Mouse (Mus musculus) macrophage (primary cell): Measurements from ENCODE around the gene Itgad. TPM values are rescaled to one million over a fixed set of nuclear protein-coding genes. Genes with fewer than 3 reads are reported as not detected.

Experiments used
- H3K27ac ChIP-seq: fragments of 350-480 bp; formaldehyde crosslinking; 2 replicates; pipeline ENCODE4 v1.9.0; 2021
- H3K36me3 ChIP-seq: fragments of 350-480 bp; formaldehyde crosslinking; 2 replicates; pipeline ENCODE4 v1.9.0; 2021; ENCODE audit errors: inconsistent target
- H3K4me3 ChIP-seq: fragments of 350-480 bp; formaldehyde crosslinking; 2 replicates; pipeline ENCODE4 v1.9.0; 2021; ENCODE audit errors: inconsistent target
- H3K79me2 ChIP-seq: fragments of 350-480 bp; formaldehyde crosslinking; 2 replicates; pipeline ENCODE4 v1.9.0; 2021; ENCODE audit errors: inconsistent target
- WGBS: methylation state at CpG from one replicate; pipeline ENCODE4 v1.1.7; 2026; ENCODE audit warnings: inconsistent platforms; ENCODE audit not compliant: missing documents; 5-methylcytosine and 5-hydroxymethylcytosine counted together
- polyA plus RNA-seq: library from polyadenylated mRNA; stranded (reverse); fragments of 250-400 nt; gene quantifications from 3 replicates; pipeline ENCODE4 v1.2.4, GENCODE M21; 2018; ENCODE audit warnings: inconsistent platforms
- total RNA-seq, 78 experiments: library from RNA; depleted of rRNA; stranded (reverse); fragments of 250-400 nt; gene quantifications; 1 replicate in 9 of 78; 2 replicates in 24 of 78; 3 replicates in 43 of 78; 4 replicates in 2 of 78; pipeline ENCODE4 v1.2.4; 2018; ENCODE audit warnings: inconsistent platforms in 56 of 78

Itgad gene
- 1 to 10 TPM in 2 of 26 experiments, under 1 TPM in 5, not detected in 19; 0.20 to 1.8 (median 0.45) TPM for total RNA-seq (2018; cell fraction: chromatin; rRNA removed)
- under 1 TPM in 22 of 26 experiments, not detected in 4; 0.03 to 0.49 (median 0.12) TPM for total RNA-seq (2018; cell fraction: cytosol; rRNA removed)
- total RNA-seq (2018; cell fraction: nucleus; rRNA removed) = 1 to 10 TPM in 1 of 26 experiments, under 1 TPM in 7, not detected in 18; 0.16 to 1.2 (median 0.46) TPM
- 0.22 to 0.40 TPM (median 0.32 TPM) in 3 replicates for polyA plus RNA-seq

GRCm38 (mm10) chr7:128154076-128154475 lies at the start of gene Itgad:
Itgad (plus strand) TSS chr7:128154376.
- H3K79me2 ChIP-seq = no peaks in the 10 kb centered on the region
- H3K4me3 ChIP-seq = no peak within 1 kb of the TSS
- no peaks in the 10 kb centered on the region for H3K36me3 ChIP-seq
- WGBS = 93% methylated on average over 20 of the region's 21 CpGs
- no peak within 1 kb of the TSS for H3K27ac ChIP-seq

- Histone ChIP-seq H3K27ac (no peak overlapping the region), H3K36me3 (peaks cover 58% of the 10 kb centered on the region), H3K79me2 (no peaks in the 10 kb centered on the region), H3K4me3 (no peak overlapping the region)
- WGBS = 69% methylated on average over 4 of the region's 4 CpGs
Observed at GRCm38 (mm10) chr7:128105246-128105645, 48.9 kb upstream of the Itgad start.

GRCm38 (mm10) chr7:128107462-128107861 lies 46.7 kb upstream of the Itgad start:
- no peak overlapping the region for H3K27ac ChIP-seq
- H3K4me3 ChIP-seq = no peak overlapping the region
- WGBS = 97% methylated on average over 4 of the region's 7 CpGs
- H3K36me3 ChIP-seq = peaks cover 57% of the 10 kb centered on the region
- no peaks in the 10 kb centered on the region for H3K79me2 ChIP-seq

GRCm38 (mm10) chr7:128110314-128110713 lies 43.9 kb upstream of the Itgad start:
- Histone ChIP-seq H3K27ac (no peak overlapping the region), H3K79me2 (no peaks in the 10 kb centered on the region), H3K4me3 (no peak overlapping the region), H3K36me3 (peaks cover 66% of the 10 kb centered on the region)
- 62% methylated on average over 2 of the region's 2 CpGs for WGBS

- H3K27ac ChIP-seq = no peak overlapping the region
- WGBS = 95% methylated on average over 11 of the region's 11 CpGs
- peaks cover 54% of the 10 kb centered on the region for H3K36me3 ChIP-seq
- no peaks in the 10 kb centered on the region for H3K79me2 ChIP-seq
- no peak overlapping the region for H3K4me3 ChIP-seq
Observed at GRCm38 (mm10) chr7:128112131-128112530, 42.0 kb upstream of the Itgad start.

- 88% methylated on average over 11 of the region's 11 CpGs for WGBS
- Histone ChIP-seq H3K79me2 (no peaks in the 10 kb centered on the region), H3K27ac (no peak overlapping the region), H3K4me3 (no peak overlapping the region), H3K36me3 (peaks cover 37% of the 10 kb centered on the region)
Observed at GRCm38 (mm10) chr7:128114371-128115105, 39.6 kb upstream of the Itgad start.

GRCm38 (mm10) chr7:128115211-128115958 lies 38.8 kb upstream of the Itgad start:
- no peaks in the 10 kb centered on the region for H3K79me2 ChIP-seq
- H3K36me3 ChIP-seq = peaks cover 37% of the 10 kb centered on the region
- no peak overlapping the region for H3K27ac ChIP-seq
- 47% methylated on average over 5 of the region's 5 CpGs for WGBS
- H3K4me3 ChIP-seq = no peak overlapping the region

GRCm38 (mm10) chr7:128116396-128116795 lies 37.8 kb upstream of the Itgad start:
- Histone ChIP-seq H3K4me3 (no peak overlapping the region), H3K79me2 (no peaks in the 10 kb centered on the region), H3K36me3 (peaks cover 32% of the 10 kb centered on the region), H3K27ac (no peak overlapping the region)
- 96% methylated on average over 5 of the region's 5 CpGs for WGBS

- H3K36me3 ChIP-seq = peaks cover under 1% of the 10 kb centered on the region; the same call in 1 of the 2 replicates
- no peak overlapping the region for H3K27ac ChIP-seq
- no peaks in the 10 kb centered on the region for H3K79me2 ChIP-seq
- WGBS = 88% methylated on average over 6 of the region's 6 CpGs
- H3K4me3 ChIP-seq = no peak overlapping the region
Observed at GRCm38 (mm10) chr7:128119726-128120490, 34.3 kb upstream of the Itgad start.

GRCm38 (mm10) chr7:128128741-128129720 lies 25.1 kb upstream of the Itgad start, which contains the start of gene Itgax:
Itgax (plus strand) TSS chr7:128129547.
- H3K27ac ChIP-seq = 0 out of 2 replicates have a peak within 1 kb of the TSS, but pooled peaks have one; percentile 1
- H3K36me3 ChIP-seq = no peaks in the 10 kb centered on the region
- WGBS = 39% methylated on average over 8 of the region's 8 CpGs
- no peak within 1 kb of the TSS for H3K4me3 ChIP-seq
- no peaks in the 10 kb centered on the region for H3K79me2 ChIP-seq

- Histone ChIP-seq H3K79me2 (no peaks in the 10 kb centered on the region), H3K36me3 (no peaks in the 10 kb centered on the region), H3K27ac (no peak overlapping the region), H3K4me3 (no peak overlapping the region)
- 60% methylated on average over 5 of the region's 5 CpGs for WGBS
Observed at GRCm38 (mm10) chr7:128132148-128132547, 22.0 kb upstream of the Itgad start.

GRCm38 (mm10) chr7:128133596-128133995 lies 20.6 kb upstream of the Itgad start:
- Histone ChIP-seq H3K79me2 (no peaks in the 10 kb centered on the region), H3K27ac (0 out of 2 replicates have a peak overlapping the region, but pooled peaks have one; percentile 12), H3K36me3 (no peaks in the 10 kb centered on the region), H3K4me3 (no peak overlapping the region)
- 6% methylated on average over 2 of the region's 2 CpGs for WGBS

- Histone ChIP-seq H3K4me3 (no peak overlapping the region), H3K79me2 (no peaks in the 10 kb centered on the region), H3K36me3 (no peaks in the 10 kb centered on the region), H3K27ac (no peak overlapping the region)
- 63% methylated on average over 4 of the region's 4 CpGs for WGBS
Observed at GRCm38 (mm10) chr7:128136927-128137326, 17.2 kb upstream of the Itgad start.
